Mouse (Mus musculus) lung, postnatal 0 days (tissue): ENCODE data around the gene Avl9.

Experiments used
- CTCF ChIP-seq: IDR thresholded peaks from 2 replicates; pipeline ENCODE4 v1.5.1; 2016; ENCODE audit warnings: antibody characterized with exemption, mild to moderate bottlenecking
- EP300 ChIP-seq: IDR thresholded peaks from 2 replicates; pipeline ENCODE4 v1.6.1; 2016; ENCODE audit warnings: antibody characterized with exemption, mild to moderate bottlenecking, control low read depth

DNA sequence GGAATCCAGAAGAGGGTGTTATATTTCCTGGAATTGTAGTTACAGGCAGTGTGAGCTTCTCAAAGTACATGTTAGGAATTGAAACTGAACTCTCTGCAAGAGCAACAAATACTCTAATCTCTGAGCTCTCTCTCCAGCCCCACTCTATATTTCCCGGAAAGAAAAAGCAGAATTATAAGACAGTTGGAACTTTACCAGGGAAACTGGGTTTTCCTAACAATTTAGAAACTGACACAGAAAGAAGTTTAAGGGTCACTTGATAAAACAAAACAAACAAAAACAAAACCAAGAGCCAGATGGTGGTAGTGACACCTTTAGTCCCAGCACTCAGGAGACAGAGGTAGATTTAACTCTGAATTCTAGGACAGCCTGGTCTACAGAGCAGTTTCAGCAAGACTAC is 4.4 kb downstream of the Avl9 start:
- TF ChIP-seq EP300 = no peak
- no peak for TF ChIP-seq CTCF
